Mouse (Mus musculus) embryonic stem cell, embryonic (primary cell): ENCODE data around the gene Serbp1.

Source experiments
- CTCF ChIA-PET, 4 experiments: fragments of 300-600 bp in 2 of 4; fragments of 350-600 bp in 2 of 4; sonication (Branson Sonifier 250); formaldehyde crosslinking; loops; one replicate each; lab custom pipeline; 2022; ENCODE audit warnings: inconsistent platforms in 2 of 4; lab: Charles Lee
- POLR2A ChIA-PET, 4 experiments: fragments of 300-600 bp in 2 of 4; fragments of 350-600 bp in 2 of 4; sonication (Branson Sonifier 250); formaldehyde crosslinking; loops; one replicate each; lab custom pipeline; 2022; ENCODE audit warnings: antibody characterized with exemption in 4 of 4, inconsistent platforms in 1 of 4; lab: Charles Lee

Serbp1 gene

DNA sequence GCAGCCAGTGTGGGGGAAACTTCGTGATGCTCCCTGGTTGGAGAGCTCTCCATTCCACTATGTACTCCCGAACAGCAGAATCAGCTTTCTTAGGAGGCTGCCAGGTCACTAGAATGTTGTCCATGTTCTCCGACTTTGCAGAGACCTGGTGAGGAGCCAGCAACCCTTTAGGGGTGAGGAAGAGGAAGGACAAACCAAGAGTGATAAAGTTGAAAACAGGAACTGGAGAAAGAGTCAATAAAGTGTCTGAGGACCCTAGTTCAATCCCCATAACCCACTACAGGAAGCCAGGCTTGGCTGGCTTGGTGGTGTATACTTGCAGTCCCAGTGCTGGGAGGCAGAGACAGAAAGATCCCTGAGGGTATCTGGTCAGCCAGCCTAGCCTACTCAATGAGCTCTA is 71.0 kb downstream of the Serbp1 start:
- POLR2A ChIA-PET, result interaction anchor here in 3 of 4 experiments (0.8 to 20.3 kb wide), 14 partner anchors 9 to 170 kb away, joined by 3 to 236 read pairs (median 4); no protein-coding TSS in a partner anchor
- CTCF ChIA-PET, result interaction anchor here (0.7 to 2.2 kb wide), 7 partner anchors 9 to 243 kb away, joined by 3 to 16 read pairs (median 4); no protein-coding TSS in a partner anchor

- ChIA-PET POLR2A (interaction anchor here in 3 of 4 experiments (0.5 to 20.3 kb wide), 8 partner anchors 8 to 269 kb away, joined by 3 to 236 read pairs (median 4); no protein-coding TSS in a partner anchor), CTCF (interaction anchor here in 3 of 4 experiments (0.6 to 2.2 kb wide), 4 partner anchors 8 to 242 kb away, joined by 3 to 16 read pairs (median 9); no protein-coding TSS in a partner anchor)
Observed at GRCm38 (mm10) chr6:67309752-67310151, 71.8 kb downstream of the Serbp1 start.

GRCm38 (mm10) chr6:67314697-67315096 is 76.7 kb downstream of the Serbp1 start:
- CTCF ChIA-PET, result no interaction called here
- POLR2A ChIA-PET, result interaction anchor here in 3 of 4 experiments (0.7 to 1.5 kb wide), 8 partner anchors 9 to 282 kb away, joined by 3 to 4 read pairs (median 3); no protein-coding TSS in a partner anchor

DNA sequence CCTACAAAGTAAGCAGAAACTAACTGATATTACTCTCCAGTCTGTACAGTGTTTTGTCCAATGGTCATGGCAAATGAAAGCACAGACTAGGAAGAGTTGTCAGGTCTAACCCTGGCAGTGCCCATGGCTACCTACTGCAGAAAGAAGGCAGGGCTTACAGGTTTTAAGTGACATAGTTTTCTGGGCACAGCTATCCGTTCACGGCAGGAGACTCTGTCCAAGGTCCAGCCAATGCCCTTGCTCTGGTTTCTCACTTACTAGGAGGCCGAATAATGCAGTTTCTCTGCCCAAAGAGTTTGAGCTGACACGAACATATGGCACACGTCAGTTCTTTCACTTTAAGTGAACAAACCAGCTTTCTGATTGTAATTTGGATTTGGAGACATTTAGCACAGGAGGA is 79.1 kb downstream of the Serbp1 start:
- ChIA-PET CTCF (interaction anchor here (0.6 to 4.7 kb wide), 8 partner anchors 8 to 201 kb away, joined by 3 to 78 read pairs (median 15); no protein-coding TSS in a partner anchor), POLR2A (interaction anchor here in 3 of 4 experiments (0.7 to 3.4 kb wide), 12 partner anchors 8 to 148 kb away, joined by 3 to 20 read pairs (median 4); partner anchors contain the start of gene Serbp1 (in 1 of the 3))

GRCm38 (mm10) chr6:67317827-67318338 is 79.9 kb downstream of the Serbp1 start:
- ChIA-PET POLR2A (interaction anchor here in 3 of 4 experiments (0.7 to 3.4 kb wide), 21 partner anchors 9 to 281 kb away, joined by 3 to 20 read pairs (median 4); partner anchors contain the start of gene Serbp1 (in 1 of the 3)), CTCF (interaction anchor here (0.5 to 4.7 kb wide), 43 partner anchors 9 to 481 kb away, joined by 3 to 78 read pairs (median 5); partner anchors contain the start of gene Gadd45a (in 1 of the 4))

- CTCF ChIA-PET, result interaction anchor here (0.5 to 4.7 kb wide), 56 partner anchors 9 to 482 kb away, joined by 3 to 78 read pairs (median 5); partner anchors contain the start of gene Gadd45a (in 2 of the 4)
- POLR2A ChIA-PET, result interaction anchor here (0.6 to 3.4 kb wide), 23 partner anchors 9 to 308 kb away, joined by 3 to 20 read pairs (median 4); no protein-coding TSS in a partner anchor
Observed at GRCm38 (mm10) chr6:67318451-67318850, 80.5 kb downstream of the Serbp1 start.

- CTCF ChIA-PET, result no interaction called here
- POLR2A ChIA-PET, result interaction anchor here in 1 of 4 experiments (1.1 kb wide), 1 partner anchor 15 kb away, joined by 3 read pairs; no protein-coding TSS in a partner anchor
Observed at GRCm38 (mm10) chr6:67323788-67324187, 85.8 kb downstream of the Serbp1 start.

GRCm38 (mm10) chr6:67337943-67338342 is 100.0 kb downstream of the Serbp1 start:
- ChIA-PET POLR2A (no interaction called here), CTCF (no interaction called here)

GRCm38 (mm10) chr6:67339494-67339893 is 101.5 kb downstream of the Serbp1 start:
- ChIA-PET POLR2A (interaction anchor here in 1 of 4 experiments (0.9 kb wide), 1 partner anchor 122 kb away, joined by 3 read pairs; no protein-coding TSS in a partner anchor), CTCF (no interaction called here)
